Mouse (Mus musculus) T-helper 1 cell (primary cell): ENCODE measurements around the gene Gm30302.

Source experiments
- in situ Hi-C: fragments of 300-600 bp; cut with MboI, MseI; formaldehyde crosslinking; loops from one replicate; pipeline ENCODE4 v1.15.1; 2025; ENCODE audit warnings: high pct_unique_total_duplicates

Gene Gm30302

DNA sequence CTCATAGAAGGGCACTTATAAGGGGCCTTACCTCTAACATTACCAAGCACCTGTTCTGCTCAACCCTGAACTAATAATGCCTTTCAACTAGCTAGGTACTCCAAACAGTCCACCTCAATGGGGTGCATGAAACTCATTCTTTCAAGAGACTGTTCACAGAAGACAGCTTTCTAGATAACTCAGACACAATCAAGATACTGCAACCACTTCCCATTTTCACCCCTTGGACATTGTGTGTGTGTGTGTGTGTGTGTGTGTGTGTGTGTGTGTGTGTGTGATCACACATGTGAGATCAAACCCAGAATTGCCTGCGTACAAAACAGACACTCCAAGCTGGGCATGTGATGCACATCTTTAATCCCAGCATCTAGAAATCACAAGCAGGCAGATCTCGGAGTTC is 60.8 kb downstream of the Gm30302 start:
- in situ Hi-C loops: no loop called here

DNA sequence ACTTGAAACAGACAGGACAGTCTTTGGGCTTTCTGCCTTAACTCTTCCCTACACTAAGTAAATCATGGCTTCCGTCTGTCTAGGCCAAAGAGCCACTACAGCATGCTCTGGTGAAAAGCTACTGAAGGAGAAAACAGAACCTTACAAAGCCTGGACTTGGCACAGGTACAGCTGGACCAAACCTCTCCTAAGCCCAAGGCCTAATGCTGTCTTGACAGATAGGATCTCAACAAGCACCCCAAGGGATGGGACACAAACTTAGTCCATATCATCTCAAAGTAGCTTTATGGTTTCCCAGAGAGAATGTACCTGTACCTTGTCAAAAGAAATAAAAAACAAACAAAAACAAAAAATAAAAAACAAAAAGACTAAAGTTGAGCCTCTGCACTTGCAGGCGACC is 62.4 kb downstream of the Gm30302 start:
- in situ Hi-C loops: no loop called here
